Mouse (Mus musculus) myocyte (in vitro differentiated cells): Measurements from ENCODE around the gene Mrps27.

ENCODE experiments used
- MAX ChIP-seq: IDR thresholded peaks from one replicate; pipeline ENCODE4 v1.6.1; 2011; ENCODE audit warnings: low read depth, mild to moderate bottlenecking, control low read depth
- MYOD1 ChIP-seq, 3 experiments: IDR thresholded peaks; one replicate each; pipeline ENCODE4 v1.6.1; 2011; ENCODE audit warnings: control low read depth in 2 of 3, low read depth in 2 of 3, mild to moderate bottlenecking in 2 of 3, moderate library complexity in 1 of 3; ENCODE audit not compliant: insufficient read length in 2 of 3, control insufficient read depth in 1 of 3
- POLR2A ChIP-seq: IDR thresholded peaks from one replicate; pipeline ENCODE4 v1.6.1; 2011; ENCODE audit warnings: low read depth, mild to moderate bottlenecking, control low read depth, moderate library complexity; ENCODE audit not compliant: insufficient read length
- POLR2AphosphoS2 ChIP-seq: IDR thresholded peaks from one replicate; pipeline ENCODE4 v1.6.1; 2011; ENCODE audit warnings: low read depth, control low read depth; ENCODE audit not compliant: insufficient read length
- TCF12 ChIP-seq: IDR thresholded peaks from one replicate; pipeline ENCODE4 v1.6.1; 2011; ENCODE audit warnings: mild to moderate bottlenecking, control low read depth; ENCODE audit not compliant: poor library complexity, insufficient read depth, severe bottlenecking
- TCF3 ChIP-seq: IDR thresholded peaks from one replicate; pipeline ENCODE4 v1.6.1; 2011; ENCODE audit warnings: low read depth, control low read depth; ENCODE audit not compliant: insufficient read length
- USF1 ChIP-seq: IDR thresholded peaks from one replicate; pipeline ENCODE4 v1.6.1; 2011; ENCODE audit warnings: low read depth, mild to moderate bottlenecking, control low read depth, moderate library complexity

DNA sequence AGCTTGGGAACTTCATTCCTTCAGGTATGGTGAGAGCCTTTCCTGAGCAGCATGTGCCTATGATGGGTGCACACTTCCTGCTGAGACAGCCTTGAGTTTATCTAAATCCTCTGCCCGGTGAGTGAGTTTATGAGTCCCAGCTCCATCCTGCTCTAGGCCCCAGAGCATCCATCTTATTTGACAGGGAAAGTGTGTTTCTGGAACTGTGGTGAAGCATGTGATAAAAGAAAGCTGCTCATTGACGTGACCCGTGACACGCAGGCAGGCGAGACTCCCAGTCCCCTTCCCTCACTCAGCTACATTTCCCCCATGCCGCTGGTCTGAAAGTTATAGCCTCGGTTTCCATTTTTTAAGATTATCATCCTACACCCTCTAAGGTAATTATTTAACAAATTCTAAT lies 11.3 kb downstream of the Mrps27 start:
- TF ChIP-seq POLR2AphosphoS2 (no peak), POLR2A (no peak), USF1 (no peak), TCF3 (no peak), MAX (no peak), MYOD1 (IDR thresholded peaks at IDR 0.05; ENCODE audit: control insufficient read depth in 1 of 3, insufficient read length in 2 of 3, low read depth in 2 of 3) (no peak), TCF12 (no peak)
